Mouse (Mus musculus) heart, embryonic 16.5 days (tissue): ENCODE measurements around the gene Ptp4a2. TPM values are rescaled to one million over a fixed set of nuclear protein-coding genes. Genes with fewer than 3 reads are reported as not detected.
"Not testable (repeated sequence)": the region's sequence is repeated elsewhere in the genome, so short reads cannot be mapped to it uniquely, and the experiment has no call there.

Experiments used
- ATAC-seq: fragments of 200-750 bp; cut with Nextera tagmentation; replicated peaks from 2 replicates; pipeline ENCODE4 v1.8.0; 2017; ENCODE audit warnings: moderate number of reproducible peaks; ENCODE audit not compliant: insufficient read depth, low FRiP score; ENCODE audit errors: extremely low read depth
- H3K27ac ChIP-seq: fragments of 300-500 bp; sonication (generic); 2 replicates; pipeline ENCODE4 v1.5.1; 2014; ENCODE audit warnings: mild to moderate bottlenecking, low read length, control low read depth, moderate library complexity
- H3K27me3 ChIP-seq: fragments of 300-500 bp; sonication (generic); 2 replicates; pipeline ENCODE4 v1.6.1; 2014; ENCODE audit warnings: low read length, mixed read lengths; ENCODE audit not compliant: control insufficient read depth, insufficient read depth
- H3K36me3 ChIP-seq: fragments of 300-500 bp; sonication (generic); 2 replicates; pipeline ENCODE4 v1.6.1; 2014; ENCODE audit not compliant: control insufficient read depth, insufficient read depth
- H3K4me1 ChIP-seq: fragments of 300-500 bp; sonication (generic); 2 replicates; pipeline ENCODE4 v1.6.1; 2014; ENCODE audit warnings: low read length, mixed read lengths; ENCODE audit not compliant: control insufficient read depth, insufficient read depth
- H3K4me2 ChIP-seq: fragments of 300-500 bp; sonication (generic); 2 replicates; pipeline ENCODE4 v1.6.1; 2014; ENCODE audit warnings: low read depth, mild to moderate bottlenecking, control low read depth, low read length
- H3K4me3 ChIP-seq: fragments of 300-500 bp; sonication (generic); 2 replicates; pipeline ENCODE4 v1.5.1; 2014; ENCODE audit warnings: mild to moderate bottlenecking, control low read depth, low read length
- H3K9ac ChIP-seq: fragments of 300-500 bp; sonication (generic); 2 replicates; pipeline ENCODE4 v1.6.1; 2014; ENCODE audit warnings: low read length, control low read depth
- H3K9me3 ChIP-seq: fragments of 300-500 bp; sonication (generic); replicated peaks from 2 replicates; pipeline ENCODE4 v1.6.1; 2016; ENCODE audit warnings: low read length; ENCODE audit not compliant: control insufficient read depth
- WGBS: fragments of 180-500 bp; shearing (Covaris S2); extraction: QIAGEN DNeasy Blood & Tissue Kit; methylation state at CpG from one replicate; pipeline ENCODE4 v1.1.7; 2014; 5-methylcytosine and 5-hydroxymethylcytosine counted together
- polyA plus RNA-seq: library from polyadenylated mRNA; unstranded; fragments of >200 nt; fragmentation: Nextera tagmentation; extraction: Ambion mirVana; gene quantifications from 2 replicates; pipeline ENCODE4 v1.2.1, GENCODE M21; 2015

Gene Ptp4a2
- polyA plus RNA-seq, 1 experiment from 2014 or later = 352 TPM

DNA sequence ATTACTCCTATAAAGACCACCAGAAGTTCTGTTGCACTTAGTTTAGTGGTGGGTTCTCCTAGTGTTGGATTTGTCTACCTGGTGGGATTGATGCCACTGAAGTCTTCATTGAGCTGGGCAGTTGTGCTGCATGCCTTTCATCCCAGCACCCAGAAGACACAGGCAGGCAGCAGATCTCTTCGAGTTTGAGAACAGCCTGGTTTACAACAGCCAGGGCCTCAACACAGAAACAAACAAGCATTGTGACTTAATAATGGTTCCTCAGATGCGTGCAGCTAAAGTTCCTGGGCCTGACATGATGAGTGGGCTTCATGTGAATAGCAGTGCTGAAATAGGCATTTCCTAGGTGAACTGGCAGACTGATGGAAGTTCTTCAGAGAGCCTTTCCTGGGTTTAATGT, 42.0 kb downstream of the Ptp4a2 start:
- no peak for ATAC-seq
- H3K9me3 ChIP-seq = no peaks in the 10 kb centered on the region
- H3K9ac ChIP-seq = no peak overlapping the region
- H3K36me3 ChIP-seq = peaks cover 28% of the 10 kb centered on the region
- WGBS = 74% methylated on average over 2 of the region's 2 CpGs
- H3K4me1 ChIP-seq = peaks cover 14% of the 10 kb centered on the region
- no peak overlapping the region for H3K4me3 ChIP-seq
- no peaks in the 10 kb centered on the region for H3K27me3 ChIP-seq
- H3K27ac ChIP-seq = no peak overlapping the region
- no peak overlapping the region for H3K4me2 ChIP-seq

GRCm38 (mm10) chr4:129853996-129854395, 43.0 kb downstream of the Ptp4a2 start:
- Histone ChIP-seq H3K4me1 (peaks cover 14% of the 10 kb centered on the region), H3K9me3 (no peaks in the 10 kb centered on the region), H3K27me3 (no peaks in the 10 kb centered on the region), H3K27ac (no peak overlapping the region), H3K9ac (no peak overlapping the region), H3K4me3 (no peak overlapping the region), H3K4me2 (no peak overlapping the region), H3K36me3 (peaks cover 20% of the 10 kb centered on the region)
- WGBS = 85% methylated on average over 3 of the region's 3 CpGs
- no peak for ATAC-seq

- no peak for ATAC-seq
- H3K9ac ChIP-seq = no peak overlapping the region
- no peaks in the 10 kb centered on the region for H3K9me3 ChIP-seq
- no peak overlapping the region for H3K4me3 ChIP-seq
- peak overlapping the region; percentile 2; the same call in 1 of the 2 replicates for H3K27ac ChIP-seq
- peaks cover 14% of the 10 kb centered on the region for H3K4me1 ChIP-seq
- H3K4me2 ChIP-seq = no peak overlapping the region
- no peaks in the 10 kb centered on the region for H3K27me3 ChIP-seq
- H3K36me3 ChIP-seq = peaks cover 18% of the 10 kb centered on the region
- WGBS = 68% methylated on average over 3 of the region's 3 CpGs
Measured at GRCm38 (mm10) chr4:129854615-129855014, 43.6 kb downstream of the Ptp4a2 start.

DNA sequence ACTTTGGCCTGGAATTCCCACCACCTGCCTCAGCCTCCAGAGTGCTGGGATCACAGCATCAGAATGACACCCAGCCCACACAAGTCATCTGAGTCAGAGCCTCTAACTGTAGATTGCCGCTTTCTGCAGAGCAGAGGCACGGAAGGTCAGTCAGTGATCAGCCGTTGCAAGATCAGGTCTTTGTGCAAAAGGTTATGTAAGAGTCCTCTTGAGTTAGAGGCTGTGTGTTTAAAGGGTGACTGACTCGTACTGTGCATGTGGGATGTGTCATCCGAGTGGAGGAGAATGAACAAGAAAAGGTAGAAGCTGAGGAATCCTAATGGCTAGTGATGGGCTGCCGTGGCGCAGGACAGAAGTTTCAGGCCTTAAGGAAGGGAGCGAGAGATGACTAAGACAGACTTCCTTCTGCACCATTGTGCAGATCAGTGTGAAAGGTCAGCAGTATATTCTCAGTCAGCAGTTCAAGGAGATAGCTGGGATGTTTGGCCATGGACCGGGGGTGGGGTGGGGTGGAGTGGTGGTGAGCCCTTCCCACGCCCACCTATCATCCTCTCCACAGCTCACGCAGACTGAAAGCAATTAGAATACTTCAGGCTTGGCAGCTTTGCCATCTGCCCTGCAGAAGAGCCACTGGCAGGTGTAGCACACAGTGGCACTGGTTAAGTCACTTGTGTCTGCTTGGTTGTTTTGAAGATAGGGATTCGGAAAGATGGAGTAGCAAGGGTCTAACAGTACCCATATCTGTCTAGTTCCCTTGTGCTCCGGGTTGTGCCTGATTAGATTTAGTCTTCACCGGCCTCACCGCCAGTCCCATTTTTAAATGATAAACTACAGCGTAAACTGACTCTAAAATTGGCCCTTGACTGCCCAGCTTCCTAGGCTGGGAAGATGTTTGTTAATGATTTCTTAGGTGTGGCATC, 44.3 kb downstream of the Ptp4a2 start:
- Histone ChIP-seq H3K4me3 (no peak overlapping the region), H3K9me3 (no peaks in the 10 kb centered on the region), H3K9ac (no peak overlapping the region), H3K36me3 (peaks cover 17% of the 10 kb centered on the region), H3K4me1 (peaks cover 14% of the 10 kb centered on the region), H3K27ac (peak overlapping the region; percentile 2; the same call in 1 of the 2 replicates), H3K4me2 (no peak overlapping the region), H3K27me3 (no peaks in the 10 kb centered on the region)
- WGBS = 38% methylated on average over 16 of the region's 16 CpGs
- ATAC-seq = peak; percentile 23; the same call in 1 of the 2 replicates

- no peak for ATAC-seq
- no peaks in the 10 kb centered on the region for H3K27me3 ChIP-seq
Measured at GRCm38 (mm10) chr4:129860456-129860855, 49.4 kb downstream of the Ptp4a2 start.

GRCm38 (mm10) chr4:129861400-129861799, 50.4 kb downstream of the Ptp4a2 start:
- Histone ChIP-seq H3K27me3 (no peaks in the 10 kb centered on the region), H3K9me3 (0 out of 2 replicates have a peak, but pooled peaks cover 2% of the 10 kb centered on the region), H3K4me1 (no peaks in the 10 kb centered on the region), H3K4me3 (no peak overlapping the region), H3K4me2 (no peak overlapping the region), H3K36me3 (no peaks in the 10 kb centered on the region), H3K27ac (no peak overlapping the region), H3K9ac (no peak overlapping the region)
- ATAC-seq = no peak
- WGBS = 68% methylated on average over 8 of the region's 8 CpGs

More at GRCm38 (mm10) chr4:129860456-129860855, 49.4 kb downstream of the Ptp4a2 start:
- no peak overlapping the region for H3K4me2 ChIP-seq
- no peaks in the 10 kb centered on the region for H3K36me3 ChIP-seq
- H3K9me3 ChIP-seq = no peaks in the 10 kb centered on the region
- H3K9ac ChIP-seq = no peak overlapping the region
- H3K4me3 ChIP-seq = no peak overlapping the region
- WGBS = 92% methylated on average over 9 of the region's 9 CpGs
- H3K4me1 ChIP-seq = peaks cover 4% of the 10 kb centered on the region
- H3K27ac ChIP-seq = no peak overlapping the region

DNA sequence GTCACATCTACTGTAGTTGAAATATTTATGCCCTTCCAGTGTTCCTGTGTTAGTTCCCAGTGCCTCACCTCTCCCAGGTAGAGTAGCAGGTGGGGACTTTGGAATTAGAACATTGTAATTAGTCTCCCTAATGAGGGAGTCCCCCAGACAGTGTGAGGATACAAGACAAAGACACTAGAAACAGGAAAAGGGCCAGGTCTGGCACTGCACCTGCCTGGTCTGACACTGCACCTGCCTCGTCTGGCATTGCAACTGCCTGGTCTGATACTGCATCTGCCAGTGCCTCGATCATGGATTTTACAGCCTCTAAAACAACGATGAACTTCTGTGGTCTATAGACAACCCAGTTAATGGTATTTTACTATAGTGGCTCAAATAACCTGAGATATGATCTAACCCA, 51.3 kb downstream of the Ptp4a2 start:
- H3K27ac ChIP-seq = no peak overlapping the region
- H3K36me3 ChIP-seq = no peaks in the 10 kb centered on the region
- H3K4me2 ChIP-seq = no peak overlapping the region
- ATAC-seq = no peak
- no peaks in the 10 kb centered on the region for H3K27me3 ChIP-seq
- 0 out of 2 replicates have a peak, but pooled peaks cover 2% of the 10 kb centered on the region for H3K9me3 ChIP-seq
- H3K9ac ChIP-seq = no peak overlapping the region
- no peak overlapping the region for H3K4me3 ChIP-seq
- no peaks in the 10 kb centered on the region for H3K4me1 ChIP-seq
- 87% methylated on average over 3 of the region's 3 CpGs for WGBS

- H3K4me2 ChIP-seq, H3K36me3 ChIP-seq, H3K4me1 ChIP-seq, H3K4me3 ChIP-seq, H3K9ac ChIP-seq, ATAC-seq, H3K27ac ChIP-seq, H3K27me3 ChIP-seq, H3K9me3 ChIP-seq: not testable (repeated sequence)
- 97% methylated on average over 5 of the region's 5 CpGs for WGBS
Measured at GRCm38 (mm10) chr4:129866171-129866570, 55.2 kb downstream of the Ptp4a2 start.

GRCm38 (mm10) chr4:129868211-129868610, 57.2 kb downstream of the Ptp4a2 start:
- Histone ChIP-seq H3K27ac (peak overlapping the region; percentile 71), H3K9ac (no peak overlapping the region), H3K36me3 (no peaks in the 10 kb centered on the region), H3K4me3 (no peak overlapping the region), H3K4me2 (no peak overlapping the region), H3K9me3 (0 out of 2 replicates have a peak, but pooled peaks cover 2% of the 10 kb centered on the region), H3K27me3 (no peaks in the 10 kb centered on the region), H3K4me1 (peaks cover 16% of the 10 kb centered on the region)
- 21% methylated on average over 6 of the region's 6 CpGs for WGBS
- ATAC-seq = no peak
